Mouse (Mus musculus): ENCODE data around the gene Polr3b. TPM values are rescaled to one million over a fixed set of nuclear protein-coding genes. Genes with fewer than 3 reads are reported as not detected.

The Polr3b gene
- polyA plus RNA-seq, 1 experiment from 2014 or later, result 3.9 TPM

- DNase-seq (no peak), ATAC-seq (no peak)
- Histone ChIP-seq H3K9ac (replicated peaks) (no peak overlapping the region), H3K4me2 (ENCODE audit: low read depth, low read length) (no peak overlapping the region), H3K9me3 (ENCODE audit: low read length) (no peaks in the 10 kb centered on the region), H3K4me3 (ENCODE audit: low read depth, low read length) (no peak overlapping the region), H3K27ac (ENCODE audit: low read depth) (no peak overlapping the region), H3K36me3 (replicated peaks; ENCODE audit: insufficient read depth, low read length) (no peaks in the 10 kb centered on the region), H3K27me3 (ENCODE audit: insufficient read depth, low read length) (peaks cover 96% of the 10 kb centered on the region), H3K4me1 (ENCODE audit: insufficient read depth) (peaks cover 18% of the 10 kb centered on the region)
- WGBS (ENCODE audit: insufficient replicate concordance), result 5% methylated on average over 16 of the region's 16 CpGs
- TF ChIP-seq CTCF (IDR thresholded peaks at IDR 0.05; ENCODE audit: low read depth) (no peak), EP300 (IDR thresholded peaks at IDR 0.05; ENCODE audit: low read depth) (no peak)
These were observed 137.5 kb downstream of the Polr3b start for GRCm38 (mm10) chr10:84759511-84760117.

- Histone ChIP-seq H3K9ac (replicated peaks) (no peak overlapping the region), H3K4me3 (ENCODE audit: low read depth, low read length) (no peak overlapping the region), H3K4me1 (ENCODE audit: insufficient read depth) (peaks cover 10% of the 10 kb centered on the region; the same call in 1 of the 2 replicates), H3K36me3 (replicated peaks; ENCODE audit: insufficient read depth, low read length) (no peaks in the 10 kb centered on the region), H3K27ac (ENCODE audit: low read depth) (no peak overlapping the region), H3K4me2 (ENCODE audit: low read depth, low read length) (no peak overlapping the region), H3K9me3 (ENCODE audit: low read length) (no peaks in the 10 kb centered on the region), H3K27me3 (ENCODE audit: insufficient read depth, low read length) (peaks cover 88% of the 10 kb centered on the region)
- 7% methylated on average over 46 of the region's 46 CpGs for WGBS (ENCODE audit: insufficient replicate concordance)
- ATAC-seq, result no peak
- no peak for DNase-seq
- TF ChIP-seq CTCF (IDR thresholded peaks at IDR 0.05; ENCODE audit: low read depth), result no peak
- no peak for TF ChIP-seq EP300 (IDR thresholded peaks at IDR 0.05; ENCODE audit: low read depth)
These were observed 138.3 kb downstream of the Polr3b start for GRCm38 (mm10) chr10:84760118-84761111.

DNA sequence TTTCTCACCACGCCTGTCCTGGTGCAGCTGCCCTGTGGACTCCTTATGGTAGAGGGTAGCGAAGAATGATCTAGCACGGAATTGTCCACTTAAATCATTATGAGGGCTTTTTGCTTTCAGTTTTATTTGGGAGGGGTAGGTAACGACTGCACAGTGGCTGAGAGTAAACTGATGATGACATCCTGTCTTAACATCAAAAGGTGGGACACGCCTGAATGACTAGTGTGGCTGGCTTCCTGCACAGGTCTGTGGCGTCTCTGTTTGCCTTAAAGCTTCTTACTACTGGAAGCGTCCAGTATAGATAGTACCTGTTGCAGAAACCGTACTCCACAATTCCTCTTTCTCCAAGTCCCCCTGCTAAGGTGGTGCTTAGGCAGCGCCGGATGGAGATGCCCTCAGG is 146.7 kb downstream of the Polr3b start:
- Histone ChIP-seq H3K4me2 (ENCODE audit: low read depth, low read length) (no peak overlapping the region), H3K9me3 (ENCODE audit: low read length) (no peaks in the 10 kb centered on the region), H3K27ac (ENCODE audit: low read depth) (no peak overlapping the region), H3K4me3 (ENCODE audit: low read depth, low read length) (no peak overlapping the region), H3K27me3 (ENCODE audit: insufficient read depth, low read length) (peaks cover 12% of the 10 kb centered on the region; the same call in 1 of the 2 replicates), H3K9ac (replicated peaks) (no peak overlapping the region), H3K4me1 (ENCODE audit: insufficient read depth) (no peaks in the 10 kb centered on the region), H3K36me3 (replicated peaks; ENCODE audit: insufficient read depth, low read length) (no peaks in the 10 kb centered on the region)
- 68% methylated on average over 10 of the region's 10 CpGs for WGBS (ENCODE audit: insufficient replicate concordance)
- DNase-seq, result no peak
- ATAC-seq, result no peak
- TF ChIP-seq EP300 (IDR thresholded peaks at IDR 0.05; ENCODE audit: low read depth) (no peak), CTCF (IDR thresholded peaks at IDR 0.05; ENCODE audit: low read depth) (no peak)

- DNase-seq (no peak), ATAC-seq (no peak)
- no peaks in the 10 kb centered on the region for H3K36me3 ChIP-seq (replicated peaks; ENCODE audit: insufficient read depth, low read length)
- no peak overlapping the region for H3K27ac ChIP-seq (ENCODE audit: low read depth)
- H3K27me3 ChIP-seq (ENCODE audit: insufficient read depth, low read length), result no peaks in the 10 kb centered on the region
- no peak overlapping the region for H3K9ac ChIP-seq (replicated peaks)
- TF ChIP-seq CTCF (IDR thresholded peaks at IDR 0.05; ENCODE audit: low read depth) (no peak), EP300 (IDR thresholded peaks at IDR 0.05; ENCODE audit: low read depth) (no peak)
- WGBS (ENCODE audit: insufficient replicate concordance), result 62% methylated on average over 4 of the region's 4 CpGs
- H3K4me2 ChIP-seq (ENCODE audit: low read depth, low read length), result no peak overlapping the region
- peaks cover 5% of the 10 kb centered on the region; the same call in 1 of the 2 replicates for H3K4me1 ChIP-seq (ENCODE audit: insufficient read depth)
- no peak overlapping the region for H3K4me3 ChIP-seq (ENCODE audit: low read depth, low read length)
- H3K9me3 ChIP-seq (ENCODE audit: low read length), result no peaks in the 10 kb centered on the region
These were observed 150.5 kb downstream of the Polr3b start for GRCm38 (mm10) chr10:84772380-84773130.

DNA sequence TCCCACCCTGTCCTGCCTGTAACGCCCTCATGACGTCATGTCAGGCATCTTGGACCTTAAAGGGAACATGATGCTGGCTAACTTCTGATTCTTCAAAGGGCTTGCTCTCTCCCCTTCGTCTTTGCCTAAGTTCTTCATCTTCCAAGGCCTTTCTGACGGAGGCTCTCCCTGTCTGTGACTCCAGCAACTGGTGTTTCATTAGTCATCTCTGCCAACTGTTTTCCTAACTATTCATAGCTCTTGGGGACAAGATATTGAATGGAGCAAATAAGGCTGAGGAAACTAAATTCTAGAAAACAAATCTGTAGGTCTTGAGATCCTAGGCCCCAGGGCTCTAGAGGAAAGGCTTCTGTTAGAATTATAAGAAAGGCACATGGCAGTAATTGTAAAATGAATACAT is 151.8 kb downstream of the Polr3b start:
- ATAC-seq, result no peak
- WGBS (ENCODE audit: insufficient replicate concordance), result 69% methylated on average over 4 of the region's 4 CpGs
- Histone ChIP-seq H3K9me3 (ENCODE audit: low read length) (no peaks in the 10 kb centered on the region), H3K9ac (replicated peaks) (no peak overlapping the region), H3K27me3 (ENCODE audit: insufficient read depth, low read length) (no peaks in the 10 kb centered on the region), H3K4me2 (ENCODE audit: low read depth, low read length) (no peak overlapping the region), H3K36me3 (replicated peaks; ENCODE audit: insufficient read depth, low read length) (no peaks in the 10 kb centered on the region), H3K4me1 (ENCODE audit: insufficient read depth) (peaks cover 5% of the 10 kb centered on the region; the same call in 1 of the 2 replicates), H3K27ac (ENCODE audit: low read depth) (no peak overlapping the region), H3K4me3 (ENCODE audit: low read depth, low read length) (no peak overlapping the region)
- no peak for DNase-seq
- TF ChIP-seq CTCF (IDR thresholded peaks at IDR 0.05; ENCODE audit: low read depth) (no peak), EP300 (IDR thresholded peaks at IDR 0.05; ENCODE audit: low read depth) (no peak)

Data from liver, postnatal 0 days (tissue).